ENCODE assay signal across 9 mouse cellular contexts in the genomic region with DNA sequence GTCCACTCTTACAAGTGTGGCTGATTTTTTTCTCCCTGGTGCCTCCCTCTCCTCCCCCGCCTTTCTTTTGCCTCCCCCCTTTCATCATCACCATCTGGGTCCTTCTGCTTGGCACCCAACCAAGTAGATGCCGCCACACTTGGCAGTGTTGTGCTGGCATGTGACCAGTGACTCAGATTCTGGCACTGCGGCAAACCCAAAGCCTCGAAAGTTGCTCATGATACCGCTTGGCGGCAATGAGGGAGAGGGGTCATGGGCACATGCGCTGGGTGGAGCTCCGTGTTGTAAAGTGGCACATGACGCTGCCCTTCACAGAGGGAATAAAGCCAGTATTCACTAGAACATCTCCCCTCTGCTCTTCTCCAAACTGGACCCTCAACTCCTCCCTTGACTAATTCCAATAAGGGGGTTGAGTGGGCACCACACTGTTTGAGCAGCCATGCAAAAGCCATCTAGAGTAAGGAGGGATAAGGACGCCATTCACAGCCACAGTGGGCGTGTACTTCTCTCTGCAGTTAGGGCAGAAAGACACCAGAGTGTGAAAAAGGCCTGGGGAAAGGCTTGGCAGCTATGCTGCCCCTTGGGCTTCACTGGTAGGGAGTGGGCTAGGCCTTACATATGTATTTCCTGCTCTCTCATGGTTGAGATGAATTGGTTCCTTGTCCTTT. TPM values are rescaled to one million over a fixed set of nuclear protein-coding genes. Genes with fewer than 3 reads are reported as not detected.
A peak's percentile ranks its signal among the peaks of the same experiment; 100 is the strongest.
DNase-seq lines count a peak whose midpoint lies in the region; ATAC-seq and TF ChIP-seq lines count a peak whose summit lies in the region.
"Had no signal": no experiment of that assay in that cellular context is flagged by ENCODE, and none has a peak within 500 bp of the region (broad histone marks: within the 10 kb centered on the region; RNA-seq: fewer than 3 reads in every experiment).

No protein-coding gene starts in this region.

- no peak overlapping the region for H3K9ac ChIP-seq in lung, embryonic 16.5 days (ENCODE audit: low read length)
- 0 out of 2 replicates have a peak overlapping the region, but pooled peaks have one; percentile 47 for H3K9ac ChIP-seq in neural tube, embryonic 13.5 days
- no peak overlapping the region for H3K9ac ChIP-seq in liver, embryonic 12.5 days
- H3K9ac ChIP-seq: limb, embryonic 13.5 days; stomach, embryonic 15.5 days had no signal

- WGBS in lung, embryonic 16.5 days, result 69% methylated on average over 11 of the region's 11 CpGs
- WGBS in neural tube, embryonic 13.5 days, result 61% methylated on average over 11 of the region's 11 CpGs
- 76% methylated on average over 11 of the region's 11 CpGs for WGBS in liver, embryonic 12.5 days (ENCODE audit: insufficient replicate concordance)

- no peak for DNase-seq in lung, postnatal 14 days
- DNase-seq in frontal cortex, adult 2 months (ENCODE audit: extremely low spot score in 1 of 2, low spot score in 1 of 2), result peak; percentile 77 to 95
- DNase-seq in layer of hippocampus, postnatal 25 days (ENCODE audit: extremely low spot score in 1 of 2, low spot score in 1 of 2), result peak; percentile 78 to 80

- 0 out of 2 replicates have a peak, but pooled peaks have one; percentile 34 for ATAC-seq in lung, embryonic 16.5 days (ENCODE audit: low read depth)
- peak; percentile 36 for ATAC-seq in neural tube, embryonic 13.5 days (ENCODE audit: low read depth)
- no peak for ATAC-seq in liver, embryonic 12.5 days

- no peaks in the 10 kb centered on the region for H3K27me3 ChIP-seq in lung, embryonic 16.5 days (ENCODE audit: control insufficient read depth, insufficient read depth, low read depth, low read length)
- no peaks in the 10 kb centered on the region for H3K27me3 ChIP-seq in neural tube, embryonic 13.5 days
- peaks cover 20% of the 10 kb centered on the region for H3K27me3 ChIP-seq in liver, embryonic 12.5 days (replicated peaks)
- H3K27me3 ChIP-seq: limb, embryonic 13.5 days; stomach, embryonic 15.5 days had no signal

- TF ChIP-seq POLR2A in bone marrow macrophage, adult 2 months (IDR thresholded peaks at IDR 0.05; ENCODE audit: borderline replicate concordance, low read depth, low read length), result no peak

- no peak overlapping the region; the same call in 1 of the 2 replicates for H3K27ac ChIP-seq in lung, embryonic 16.5 days (ENCODE audit: low read length)
- peak overlapping the region; percentile 68 for H3K27ac ChIP-seq in bone marrow macrophage, adult 2 months (ENCODE audit: insufficient read depth, low read depth, low read length)
- peak overlapping the region; percentile 97 for H3K27ac ChIP-seq in neural tube, embryonic 13.5 days (replicated peaks)
- H3K27ac ChIP-seq in liver, embryonic 12.5 days, result no peak overlapping the region
- H3K27ac ChIP-seq: limb, embryonic 13.5 days; stomach, embryonic 15.5 days had no signal

- no peaks in the 10 kb centered on the region for H3K4me1 ChIP-seq in lung, embryonic 16.5 days (replicated peaks; ENCODE audit: control insufficient read depth, insufficient read depth, low read length)
- H3K4me1 ChIP-seq in bone marrow macrophage, adult 2 months (ENCODE audit: control insufficient read depth, insufficient read depth, low read length), result peaks cover 25% of the 10 kb centered on the region
- peaks cover 74% of the 10 kb centered on the region for H3K4me1 ChIP-seq in neural tube, embryonic 13.5 days (replicated peaks)
- peaks cover 39% of the 10 kb centered on the region for H3K4me1 ChIP-seq in liver, embryonic 12.5 days
- H3K4me1 ChIP-seq: stomach, embryonic 15.5 days had no signal

- no peak for TF ChIP-seq CTCF in bone marrow macrophage, adult 2 months (IDR thresholded peaks at IDR 0.05; ENCODE audit: low read depth, low read length)

- no peak overlapping the region for H3K4me3 ChIP-seq in lung, embryonic 16.5 days (ENCODE audit: low read length)
- H3K4me3 ChIP-seq in bone marrow macrophage, adult 2 months (ENCODE audit: insufficient read depth, low read length), result no peak overlapping the region
- H3K4me3 ChIP-seq in neural tube, embryonic 13.5 days, result peak overlapping the region; percentile 34
- no peak overlapping the region for H3K4me3 ChIP-seq in liver, embryonic 12.5 days
- H3K4me3 ChIP-seq: limb, embryonic 13.5 days; stomach, embryonic 15.5 days had no signal

- H3K4me2 ChIP-seq in lung, embryonic 16.5 days (ENCODE audit: low read depth, low read length), result no peak overlapping the region
- peak overlapping the region; percentile 52 for H3K4me2 ChIP-seq in neural tube, embryonic 13.5 days
- H3K4me2 ChIP-seq in liver, embryonic 12.5 days, result no peak overlapping the region
- H3K4me2 ChIP-seq: limb, embryonic 13.5 days; stomach, embryonic 15.5 days had no signal

- no peaks in the 10 kb centered on the region for H3K9me3 ChIP-seq in lung, embryonic 16.5 days (ENCODE audit: control insufficient read depth, low read length)
- no peaks in the 10 kb centered on the region for H3K9me3 ChIP-seq in neural tube, embryonic 13.5 days
- no peaks in the 10 kb centered on the region for H3K9me3 ChIP-seq in liver, embryonic 12.5 days (replicated peaks)
- H3K9me3 ChIP-seq: limb, embryonic 13.5 days; stomach, embryonic 15.5 days had no signal

- H3K36me3 ChIP-seq in lung, embryonic 16.5 days (ENCODE audit: control insufficient read depth, insufficient read depth, low read length), result no peaks in the 10 kb centered on the region
- no peaks in the 10 kb centered on the region for H3K36me3 ChIP-seq in neural tube, embryonic 13.5 days
- H3K36me3 ChIP-seq in liver, embryonic 12.5 days, result no peaks in the 10 kb centered on the region
- H3K36me3 ChIP-seq: limb, embryonic 13.5 days; stomach, embryonic 15.5 days had no signal

RNA-seq across cellular contexts. Expression of gene Zfhx2, which starts 36.8 kb away (rescaled TPM):
- polyA plus RNA-seq in lung, embryonic 16.5 days (2015; fragmentation: Nextera tagmentation; extraction: Ambion mirVana), result 3.8 and 4.3 TPM in 2 replicates
- 7.1 and 7.6 TPM in 2 replicates for polyA plus RNA-seq in bone marrow macrophage, adult 2 months (2012; ENCODE audit: insufficient read depth, insufficient read length, missing spikeins)
- polyA plus RNA-seq in frontal cortex, adult 2 months (2012; rRNA removed), result 13.4 and 15.0 TPM in 2 replicates
- total RNA-seq in layer of hippocampus, postnatal 25 days (2021), result 10 to 100 TPM; 37.8 to 63.0 TPM
- 30.4 and 33.6 TPM in 2 replicates for polyA plus RNA-seq in neural tube, embryonic 13.5 days (2015; fragmentation: Nextera tagmentation; extraction: Ambion mirVana)
- polyA plus RNA-seq in liver, embryonic 12.5 days (2016; fragmentation: Nextera tagmentation; extraction: Ambion mirVana), result 2.4 and 2.5 TPM in 2 replicates

RNA-seq across cellular contexts. Expression of gene Thtpa, which starts 39.3 kb away (rescaled TPM):
- polyA plus RNA-seq in lung, embryonic 16.5 days (2015; fragmentation: Nextera tagmentation; extraction: Ambion mirVana), result 21.0 and 21.1 TPM in 2 replicates
- 10.6 and 12.3 TPM in 2 replicates for polyA plus RNA-seq in bone marrow macrophage, adult 2 months (2012; ENCODE audit: insufficient read depth, insufficient read length, missing spikeins)
- 14.4 and 15.5 TPM in 2 replicates for polyA plus RNA-seq in frontal cortex, adult 2 months (2012; rRNA removed)
- 10 to 100 TPM; 21.9 to 22.9 TPM for total RNA-seq in layer of hippocampus, postnatal 25 days (2021)
- 29.4 and 29.8 TPM in 2 replicates for polyA plus RNA-seq in neural tube, embryonic 13.5 days (2015; fragmentation: Nextera tagmentation; extraction: Ambion mirVana)
- 6.9 TPM in 2 replicates for polyA plus RNA-seq in liver, embryonic 12.5 days (2016; fragmentation: Nextera tagmentation; extraction: Ambion mirVana)

RNA-seq across cellular contexts. Expression of gene Ngdn, which starts 40.0 kb away (rescaled TPM):
- 75.9 and 76.9 TPM in 2 replicates for polyA plus RNA-seq in lung, embryonic 16.5 days (2015; fragmentation: Nextera tagmentation; extraction: Ambion mirVana)
- polyA plus RNA-seq in bone marrow macrophage, adult 2 months (2012; ENCODE audit: insufficient read depth, insufficient read length, missing spikeins), result 38.3 and 44.2 TPM in 2 replicates
- polyA plus RNA-seq in frontal cortex, adult 2 months (2012; rRNA removed), result 36.5 and 37.2 TPM in 2 replicates
- 10 to 100 TPM; 31.4 to 31.8 TPM for total RNA-seq in layer of hippocampus, postnatal 25 days (2021)
- 56.4 and 61.9 TPM in 2 replicates for polyA plus RNA-seq in neural tube, embryonic 13.5 days (2015; fragmentation: Nextera tagmentation; extraction: Ambion mirVana)
- polyA plus RNA-seq in liver, embryonic 12.5 days (2016; fragmentation: Nextera tagmentation; extraction: Ambion mirVana), result 55.6 and 57.5 TPM in 2 replicates

RNA-seq across cellular contexts. Expression of gene Ap1g2, which starts 51.1 kb away (rescaled TPM):
- polyA plus RNA-seq in lung, embryonic 16.5 days (2015; fragmentation: Nextera tagmentation; extraction: Ambion mirVana), result 19.7 and 23.2 TPM in 2 replicates
- 43.0 and 51.9 TPM in 2 replicates for polyA plus RNA-seq in bone marrow macrophage, adult 2 months (2012; ENCODE audit: insufficient read depth, insufficient read length, missing spikeins)
- 15.5 and 18.3 TPM in 2 replicates for polyA plus RNA-seq in frontal cortex, adult 2 months (2012; rRNA removed)
- total RNA-seq in layer of hippocampus, postnatal 25 days (2021), result 10 to 100 TPM; 15.7 to 19.4 TPM
- 5.2 and 8.3 TPM in 2 replicates for polyA plus RNA-seq in neural tube, embryonic 13.5 days (2015; fragmentation: Nextera tagmentation; extraction: Ambion mirVana)
- polyA plus RNA-seq in liver, embryonic 12.5 days (2016; fragmentation: Nextera tagmentation; extraction: Ambion mirVana), result 34.0 and 34.5 TPM in 2 replicates

Comparison
In these comparisons a context has a peak if more than half of its experiments do, and no peak if none do; other contexts are left out.
1. H3K27ac ChIP-seq: peak in bone marrow macrophage, adult 2 months (single experiment) and neural tube, embryonic 13.5 days (single experiment); none in lung, embryonic 16.5 days (single experiment) and liver, embryonic 12.5 days (single experiment).